Mouse (Mus musculus): ENCODE results near the gene Nosip. TPM values are rescaled to one million over a fixed set of nuclear protein-coding genes. Genes with fewer than 3 reads are reported as not detected.

The Nosip gene
- total RNA-seq, 1 experiment: 94.2 TPM

- in situ Hi-C loops (cut with MboI; ENCODE audit: low sequenced_read_pairs in 2 of 2, unreplicated experiment in 2 of 2): no loop called here
- Histone ChIP-seq H3K4me3 (ENCODE audit: insufficient read depth in 1 of 2, low read depth in 1 of 2, low read length in 2 of 2, poor library complexity in 1 of 2, severe bottlenecking in 1 of 2) (no peak overlapping the region), H3K9ac (ENCODE audit: insufficient read depth, low read depth, low read length, poor library complexity, severe bottlenecking) (no peak overlapping the region), H3K27ac (ENCODE audit: insufficient read depth, low read depth, low read length, poor library complexity, severe bottlenecking) (no peak overlapping the region), H3K4me1 (ENCODE audit: control insufficient read depth in 2 of 2, insufficient read depth in 2 of 2, low read length in 2 of 2, poor library complexity in 1 of 2) (peaks cover 0 to 11% of the 10 kb centered on the region in 2 experiments; a peak in 1 of 4 replicates), H3K36me3 (ENCODE audit: control insufficient read depth, insufficient read depth, low read length, poor library complexity, severe bottlenecking) (peaks cover 30% of the 10 kb centered on the region), H3K9me3 (ENCODE audit: control insufficient read depth, insufficient read depth, low read depth, low read length) (no peaks in the 10 kb centered on the region)
- TF ChIP-seq ZNF384 (IDR thresholded peaks at IDR 0.05; ENCODE audit: low read depth, low read length): no peak
- TF ChIP-seq HCFC1 (IDR thresholded peaks at IDR 0.05; ENCODE audit: borderline replicate concordance, insufficient read depth, low read length): no peak
- no peak for TF ChIP-seq MAFK (IDR thresholded peaks at IDR 0.05; ENCODE audit: insufficient read depth, low read depth, low read length)
- no peak for TF ChIP-seq ZC3H11A (IDR thresholded peaks at IDR 0.05; ENCODE audit: borderline replicate concordance, low read depth, low read length)
- TF ChIP-seq CHD2 (IDR thresholded peaks at IDR 0.05; ENCODE audit: low read depth, low read length): no peak
- DNase-seq (ENCODE audit: low read depth, low spot score): no peak
These were observed 36.5 kb upstream of the Nosip start for GRCm38 (mm10) chr7:45025601-45026220.

GRCm38 (mm10) chr7:45026256-45026655, 36.0 kb upstream of the Nosip start:
- Histone ChIP-seq H3K4me3 (ENCODE audit: insufficient read depth in 1 of 2, low read depth in 1 of 2, low read length in 2 of 2, poor library complexity in 1 of 2, severe bottlenecking in 1 of 2) (no peak overlapping the region), H3K4me1 (ENCODE audit: control insufficient read depth in 2 of 2, insufficient read depth in 2 of 2, low read length in 2 of 2, poor library complexity in 1 of 2) (peaks cover 0 to 11% of the 10 kb centered on the region in 2 experiments; a peak in 1 of 4 replicates), H3K9me3 (ENCODE audit: control insufficient read depth, insufficient read depth, low read depth, low read length) (no peaks in the 10 kb centered on the region), H3K27ac (ENCODE audit: insufficient read depth, low read depth, low read length, poor library complexity, severe bottlenecking) (no peak overlapping the region), H3K36me3 (ENCODE audit: control insufficient read depth, insufficient read depth, low read length, poor library complexity, severe bottlenecking) (peaks cover 35% of the 10 kb centered on the region), H3K9ac (ENCODE audit: insufficient read depth, low read depth, low read length, poor library complexity, severe bottlenecking) (no peak overlapping the region)
- TF ChIP-seq ZC3H11A (IDR thresholded peaks at IDR 0.05; ENCODE audit: borderline replicate concordance, low read depth, low read length) (no peak), MAFK (IDR thresholded peaks at IDR 0.05; ENCODE audit: insufficient read depth, low read depth, low read length) (no peak), CHD2 (IDR thresholded peaks at IDR 0.05; ENCODE audit: low read depth, low read length) (no peak), ZNF384 (IDR thresholded peaks at IDR 0.05; ENCODE audit: low read depth, low read length) (no peak), HCFC1 (IDR thresholded peaks at IDR 0.05; ENCODE audit: borderline replicate concordance, insufficient read depth, low read length) (no peak)
- no peak for DNase-seq (ENCODE audit: low read depth, low spot score)
- in situ Hi-C loops (cut with MboI; ENCODE audit: low sequenced_read_pairs in 2 of 2, unreplicated experiment in 2 of 2): no loop called here

- Histone ChIP-seq H3K27ac (ENCODE audit: insufficient read depth, low read depth, low read length, poor library complexity, severe bottlenecking) (peak overlapping the region; percentile 25; the same call in 1 of the 2 replicates), H3K36me3 (ENCODE audit: control insufficient read depth, insufficient read depth, low read length, poor library complexity, severe bottlenecking) (peaks cover 44% of the 10 kb centered on the region), H3K9ac (ENCODE audit: insufficient read depth, low read depth, low read length, poor library complexity, severe bottlenecking) (no peak overlapping the region), H3K4me3 (ENCODE audit: insufficient read depth in 1 of 2, low read depth in 1 of 2, low read length in 2 of 2, poor library complexity in 1 of 2, severe bottlenecking in 1 of 2) (no peak overlapping the region), H3K9me3 (ENCODE audit: control insufficient read depth, insufficient read depth, low read depth, low read length) (no peaks in the 10 kb centered on the region), H3K4me1 (ENCODE audit: control insufficient read depth in 2 of 2, insufficient read depth in 2 of 2, low read length in 2 of 2, poor library complexity in 1 of 2) (peaks cover 0 to 11% of the 10 kb centered on the region in 2 experiments; a peak in 1 of 4 replicates)
- no peak for TF ChIP-seq ZC3H11A (IDR thresholded peaks at IDR 0.05; ENCODE audit: borderline replicate concordance, low read depth, low read length)
- no peak for TF ChIP-seq CHD2 (IDR thresholded peaks at IDR 0.05; ENCODE audit: low read depth, low read length)
- no peak for TF ChIP-seq HCFC1 (IDR thresholded peaks at IDR 0.05; ENCODE audit: borderline replicate concordance, insufficient read depth, low read length)
- no peak for TF ChIP-seq MAFK (IDR thresholded peaks at IDR 0.05; ENCODE audit: insufficient read depth, low read depth, low read length)
- no peak for TF ChIP-seq ZNF384 (IDR thresholded peaks at IDR 0.05; ENCODE audit: low read depth, low read length)
- in situ Hi-C loops (cut with MboI; ENCODE audit: low sequenced_read_pairs in 2 of 2, unreplicated experiment in 2 of 2): no loop called here
- DNase-seq (ENCODE audit: low read depth, low spot score): no peak
These were observed 34.5 kb upstream of the Nosip start for GRCm38 (mm10) chr7:45027761-45028160.

GRCm38 (mm10) chr7:45028351-45028750, 33.9 kb upstream of the Nosip start:
- Histone ChIP-seq H3K4me1 (ENCODE audit: control insufficient read depth in 2 of 2, insufficient read depth in 2 of 2, low read length in 2 of 2, poor library complexity in 1 of 2) (peaks cover 0 to 11% of the 10 kb centered on the region in 2 experiments; a peak in 1 of 4 replicates), H3K27ac (ENCODE audit: insufficient read depth, low read depth, low read length, poor library complexity, severe bottlenecking) (no peak overlapping the region), H3K9ac (ENCODE audit: insufficient read depth, low read depth, low read length, poor library complexity, severe bottlenecking) (no peak overlapping the region), H3K36me3 (ENCODE audit: control insufficient read depth, insufficient read depth, low read length, poor library complexity, severe bottlenecking) (peaks cover 48% of the 10 kb centered on the region), H3K4me3 (ENCODE audit: insufficient read depth in 1 of 2, low read depth in 1 of 2, low read length in 2 of 2, poor library complexity in 1 of 2, severe bottlenecking in 1 of 2) (no peak overlapping the region), H3K9me3 (ENCODE audit: control insufficient read depth, insufficient read depth, low read depth, low read length) (no peaks in the 10 kb centered on the region)
- DNase-seq (ENCODE audit: low read depth, low spot score): no peak
- TF ChIP-seq CHD2 (IDR thresholded peaks at IDR 0.05; ENCODE audit: low read depth, low read length) (no peak), ZNF384 (IDR thresholded peaks at IDR 0.05; ENCODE audit: low read depth, low read length) (no peak), ZC3H11A (IDR thresholded peaks at IDR 0.05; ENCODE audit: borderline replicate concordance, low read depth, low read length) (no peak), HCFC1 (IDR thresholded peaks at IDR 0.05; ENCODE audit: borderline replicate concordance, insufficient read depth, low read length) (no peak)
- in situ Hi-C loops (cut with MboI; ENCODE audit: low sequenced_read_pairs in 2 of 2, unreplicated experiment in 2 of 2): no loop called here

Data from ES-E14 (cell line).